ENCODE assay signal across 29 mouse cellular contexts in the genomic region with DNA sequence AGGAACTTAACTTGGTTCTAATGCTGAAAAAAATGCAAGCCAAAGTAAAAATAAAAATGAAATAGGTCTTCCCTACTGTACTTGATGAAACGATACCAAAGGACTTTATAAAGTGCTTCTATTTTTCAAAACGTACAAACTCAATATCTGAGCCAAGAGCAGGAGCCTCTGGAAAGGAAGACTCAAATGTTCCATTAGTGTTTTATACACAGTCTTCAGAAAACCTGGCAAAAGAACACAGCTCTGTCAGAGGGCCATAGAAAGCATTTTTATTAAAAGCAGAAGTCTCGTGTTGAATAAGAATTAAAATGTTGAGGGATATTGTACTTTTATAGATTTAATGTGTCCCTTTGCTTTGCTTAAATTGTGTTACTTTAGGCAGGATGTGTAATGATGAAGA.
"Had no signal": no experiment of that assay in that cellular context is flagged by ENCODE, and none has a peak within 500 bp of the region (broad histone marks: within the 10 kb centered on the region; RNA-seq: fewer than 3 reads in every experiment).

No protein-coding gene starts in this region.

- H3K27me3 ChIP-seq: embryonic facial prominence, embryonic 12.5 days; embryonic facial prominence, embryonic 13.5 days; embryonic facial prominence, embryonic 15.5 days; forebrain, embryonic 12.5 days; forebrain, embryonic 13.5 days; forebrain, embryonic 15.5 days had no signal

- H3K36me3 ChIP-seq: embryonic facial prominence, embryonic 12.5 days; embryonic facial prominence, embryonic 13.5 days; embryonic facial prominence, embryonic 15.5 days; forebrain, embryonic 10.5 days; forebrain, embryonic 12.5 days; forebrain, embryonic 15.5 days had no signal

- ATAC-seq: forebrain, embryonic 13.5 days; forebrain, embryonic 14.5 days; forebrain, embryonic 15.5 days; forebrain, embryonic 16.5 days; forebrain, postnatal 0 days had no signal

- H3K4me1 ChIP-seq: embryonic facial prominence, embryonic 12.5 days; embryonic facial prominence, embryonic 13.5 days; embryonic facial prominence, embryonic 15.5 days; forebrain, embryonic 10.5 days; forebrain, embryonic 12.5 days; forebrain, embryonic 13.5 days; forebrain, embryonic 15.5 days had no signal

- H3K4me2 ChIP-seq: embryonic facial prominence, embryonic 12.5 days; embryonic facial prominence, embryonic 13.5 days; embryonic facial prominence, embryonic 15.5 days; forebrain, embryonic 12.5 days; forebrain, embryonic 13.5 days; forebrain, embryonic 15.5 days had no signal

- H3K27ac ChIP-seq: embryonic facial prominence, embryonic 12.5 days; embryonic facial prominence, embryonic 13.5 days; embryonic facial prominence, embryonic 15.5 days; forebrain, embryonic 10.5 days; forebrain, embryonic 12.5 days; forebrain, embryonic 13.5 days; forebrain, embryonic 15.5 days; gastrocnemius, adult 2 months; heart, adult 2 months had no signal

- DNase-seq: cerebellum, adult 18-20 months; cerebellum, adult 2 months; cerebellum, adult 8-10 months; cerebellum, adult 9-10 months; cerebellum, adult 9-11 months; cerebellum, postnatal 10 days; cerebellum, postnatal 14 days; cerebellum, postnatal 25 days; cerebellum, postnatal 36 days; embryo, embryonic 11 days; forebrain, postnatal 0 days; gastrocnemius, adult 2 months; gastrocnemius, postnatal 10 days; gastrocnemius, postnatal 14 days; gastrocnemius, postnatal 25 days; gastrocnemius, postnatal 36 days; heart, adult 11 months; heart, adult 18-20 months; heart, adult 2 months had no signal

- H3K9ac ChIP-seq: embryonic facial prominence, embryonic 12.5 days; embryonic facial prominence, embryonic 13.5 days; embryonic facial prominence, embryonic 15.5 days; forebrain, embryonic 12.5 days; forebrain, embryonic 13.5 days; forebrain, embryonic 15.5 days; forebrain, postnatal 0 days had no signal

- H3K9me3 ChIP-seq: embryonic facial prominence, embryonic 12.5 days; embryonic facial prominence, embryonic 13.5 days; embryonic facial prominence, embryonic 15.5 days; forebrain, embryonic 10.5 days; forebrain, embryonic 12.5 days; forebrain, embryonic 13.5 days; forebrain, embryonic 15.5 days had no signal

- H3K4me3 ChIP-seq: embryonic facial prominence, embryonic 12.5 days; embryonic facial prominence, embryonic 13.5 days; embryonic facial prominence, embryonic 15.5 days; erythroblast, embryonic 14.5 days; forebrain, embryonic 10.5 days; forebrain, embryonic 12.5 days; forebrain, embryonic 13.5 days; forebrain, embryonic 15.5 days; gastrocnemius, adult 2 months; heart, adult 2 months had no signal
